Mouse (Mus musculus) thymus, postnatal 10 days (tissue): ENCODE measurements around the gene Keap1.
A peak's percentile ranks its signal among the peaks of the same experiment; 100 is the strongest.
"Not testable (repeated sequence)": the region's sequence is repeated elsewhere in the genome, so short reads cannot be mapped to it uniquely, and the experiment has no call there.

ENCODE experiments used
- DNase-seq, 2 experiments: peaks; one replicate each; pipeline ENCODE4 v3.0.0; 2021; ENCODE audit warnings: low spot score in 2 of 2

Gene Keap1

GRCm38 (mm10) chr9:21195736-21196505 lies 43.2 kb downstream of the Keap1 start:
- DNase-seq, result not testable (repeated sequence)

- no peak for DNase-seq
These were observed 44.2 kb downstream of the Keap1 start for GRCm38 (mm10) chr9:21194787-21195493.

GRCm38 (mm10) chr9:21193786-21194185 lies 45.4 kb downstream of the Keap1 start:
- DNase-seq, result no peak

- no peak for DNase-seq
These were observed 48.5 kb downstream of the Keap1 start for GRCm38 (mm10) chr9:21190670-21191069.

GRCm38 (mm10) chr9:21189905-21190304 lies 49.3 kb downstream of the Keap1 start:
- DNase-seq, result peak in 1 of 2 experiments; percentile 43

GRCm38 (mm10) chr9:21185436-21185835 lies 53.7 kb downstream of the Keap1 start:
- DNase-seq, result no peak

- no peak for DNase-seq
These were observed 54.4 kb downstream of the Keap1 start for GRCm38 (mm10) chr9:21184733-21185132.

GRCm38 (mm10) chr9:21183905-21184413 lies 55.2 kb downstream of the Keap1 start:
- peak; percentile 29 to 54 for DNase-seq

- DNase-seq, result no peak
These were observed 55.7 kb downstream of the Keap1 start for GRCm38 (mm10) chr9:21183421-21183820.

- DNase-seq, result no peak
These were observed 57.5 kb downstream of the Keap1 start for GRCm38 (mm10) chr9:21181421-21182220.

GRCm38 (mm10) chr9:21180841-21181240 lies 58.3 kb downstream of the Keap1 start:
- DNase-seq, result no peak

GRCm38 (mm10) chr9:21180402-21180801 lies 58.8 kb downstream of the Keap1 start:
- DNase-seq, result no peak
